Mouse (Mus musculus) testis, postnatal 14 days (tissue): Measurements from ENCODE around the gene Tepp.

Experiments
- DNase-seq: peaks from one replicate; pipeline ENCODE4 v3.0.0; 2021; ENCODE audit warnings: low spot score

The Tepp gene

GRCm38 (mm10) chr8:95363849-95364248, 53.5 kb downstream of the Tepp start:
- no peak for DNase-seq

GRCm38 (mm10) chr8:95369581-95370326, 59.4 kb downstream of the Tepp start:
- DNase-seq, result no peak

DNA sequence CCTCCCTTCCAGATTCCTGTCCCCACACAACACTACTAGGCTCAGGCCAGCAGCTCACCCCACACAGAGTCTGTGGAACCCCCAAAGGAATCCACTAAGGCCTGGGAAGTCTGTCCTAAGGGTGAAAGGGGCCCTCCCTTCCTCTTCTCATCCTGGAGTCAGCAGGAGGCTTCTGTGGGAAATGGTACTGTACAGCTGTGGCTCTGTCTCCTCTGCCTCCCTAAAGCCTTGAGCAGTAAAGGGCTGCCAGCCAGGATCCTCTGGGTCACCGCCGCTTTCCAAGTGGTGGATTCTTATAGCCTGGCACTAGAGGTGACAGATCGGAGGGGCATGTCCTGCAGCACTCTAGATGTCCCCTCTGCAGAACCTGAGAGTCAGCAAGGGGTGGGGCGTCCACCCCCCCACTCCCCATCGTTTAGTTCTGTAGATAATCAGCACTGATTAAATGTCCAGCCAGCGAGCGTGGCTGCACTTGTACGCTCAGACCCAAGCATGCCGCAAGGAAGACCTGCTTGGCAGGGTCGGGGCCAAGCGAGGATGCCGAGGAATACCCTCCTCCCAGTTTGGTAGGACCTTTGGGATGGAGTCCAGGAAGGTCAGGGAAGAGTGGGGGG, 63.1 kb downstream of the Tepp start:
- no peak for DNase-seq

DNA sequence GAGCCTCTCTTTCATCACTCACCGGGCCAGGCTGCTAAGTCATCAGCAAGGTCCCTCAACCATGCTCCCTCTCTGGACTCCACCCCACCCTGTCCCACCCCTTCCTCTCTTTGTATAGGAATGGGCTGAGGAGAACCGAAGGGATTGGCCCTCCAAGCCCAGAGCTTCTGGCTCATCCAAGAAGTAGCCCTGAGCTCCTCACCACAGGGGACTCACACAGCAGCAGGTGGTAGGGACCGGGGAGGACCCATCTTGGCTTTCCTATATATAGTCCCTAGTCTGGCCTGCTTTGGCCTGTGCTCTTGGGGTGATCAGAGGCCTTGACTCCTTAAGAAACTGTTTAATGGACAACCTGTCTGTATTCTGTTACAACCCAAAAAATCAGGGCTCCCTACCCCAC, 64.1 kb downstream of the Tepp start:
- no peak for DNase-seq

DNA sequence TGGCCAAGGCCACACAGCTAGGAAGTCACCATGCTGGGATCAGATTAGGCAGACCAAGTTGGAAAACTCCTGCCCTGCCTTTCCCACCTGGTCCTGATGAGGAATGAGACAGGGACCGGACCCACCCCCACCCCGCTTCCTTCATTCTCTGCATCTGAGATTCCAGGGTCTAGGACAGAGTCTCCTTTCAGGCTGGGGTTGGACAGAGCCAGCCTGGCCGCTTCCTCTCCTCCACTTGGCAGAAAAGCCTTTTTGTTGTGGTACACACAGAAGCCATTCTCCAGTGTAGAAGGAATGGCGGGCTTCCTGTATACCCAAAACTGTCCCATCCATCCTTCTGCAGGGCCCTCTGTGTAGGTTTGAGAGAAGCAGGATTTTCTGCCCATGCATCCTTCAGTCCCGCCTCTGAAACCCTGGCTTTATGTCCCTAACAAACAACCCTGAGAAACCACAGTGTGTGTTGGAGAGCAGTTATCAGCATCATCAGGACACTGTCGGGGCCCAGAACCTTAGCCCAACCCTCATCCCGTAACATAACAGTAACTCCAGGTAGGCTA, 65.1 kb downstream of the Tepp start:
- DNase-seq, result no peak
